Mouse (Mus musculus): ENCODE data around the gene Slain2. TPM values are rescaled to one million over a fixed set of nuclear protein-coding genes. Genes with fewer than 3 reads are reported as not detected.

Gene Slain2
- total and polyA plus RNA-seq, 3 experiments = 11.0 to 34.6 (median 27.5) TPM

- peaks cover 0 to 10% of the 10 kb centered on the region in 2 experiments for H3K36me3 ChIP-seq (replicated peaks in 1 of 2; ENCODE audit: control insufficient read depth in 1 of 2, insufficient read depth in 1 of 2, low read length in 1 of 2)
- in situ Hi-C loops (cut with MboI; ENCODE audit: low pct_ligation_motif_present, low pct_unique_long_range_greater_than_20kb, low sequenced_read_pairs) (no loop called here), dilution Hi-C loops (cut with MboI; ENCODE audit: extremely low pct_ligation_motif_present, extremely low pct_unique_long_range_greater_than_20kb, low sequenced_read_pairs) (no loop called here)
- no peak overlapping the region for H3K27ac ChIP-seq (ENCODE audit: insufficient read depth, low read depth)
- H3K27me3 ChIP-seq (replicated peaks) = no peaks in the 10 kb centered on the region
- 0 out of 2 replicates have a peak, but pooled peaks cover 2% of the 10 kb centered on the region for H3K79me2 ChIP-seq (replicated peaks; ENCODE audit: control insufficient read depth, extremely low read depth, insufficient read depth, poor library complexity, severe bottlenecking)
- H3K9me3 ChIP-seq (replicated peaks; ENCODE audit: low read length) = no peaks in the 10 kb centered on the region
- H3K4me1 ChIP-seq (ENCODE audit: control insufficient read depth in 1 of 2, insufficient read depth in 2 of 2) = peaks cover 7 to 24% of the 10 kb centered on the region in 2 experiments
- no peak overlapping the region for H3K9ac ChIP-seq (ENCODE audit: insufficient read depth, low read depth)
- DNase-seq (ENCODE audit: extremely low read depth) = no peak
- no peak overlapping the region for H3K4me2 ChIP-seq (ENCODE audit: insufficient read depth, low read depth, poor library complexity, severe bottlenecking)
- no peak overlapping the region for H3K4me3 ChIP-seq (replicated peaks in 1 of 3; ENCODE audit: low read depth in 2 of 3, low read length in 2 of 3, poor library complexity in 1 of 3)
- TF ChIP-seq TCF12 (IDR thresholded peaks at IDR 0.05; ENCODE audit: low read depth, low read length) (no peak), ZKSCAN1 (IDR thresholded peaks at IDR 0.05; ENCODE audit: borderline replicate concordance, low read depth, low read length) (no peak), ETS1 (conservative IDR thresholded peaks at IDR 0.05; ENCODE audit: low read depth, low read length) (no peak), MYC (IDR thresholded peaks at IDR 0.05; ENCODE audit: low read depth, low read length) (no peak), MEF2A (IDR thresholded peaks at IDR 0.05; ENCODE audit: borderline replicate concordance, low read depth, low read length) (no peak), KAT2A (IDR thresholded peaks at IDR 0.05; ENCODE audit: insufficient replicate concordance, low read length) (no peak), SIN3A (IDR thresholded peaks at IDR 0.05; ENCODE audit: low read length) (no peak), NRF1 (IDR thresholded peaks at IDR 0.05; ENCODE audit: low read depth, low read length) (no peak), GABPA (IDR thresholded peaks at IDR 0.05; ENCODE audit: insufficient replicate concordance, low read depth, low read length) (no peak), CTCF (conservative IDR thresholded peaks at IDR 0.05 in 1 of 2, IDR thresholded peaks at IDR 0.05 in 1 of 2; ENCODE audit: low read depth in 2 of 2, low read length in 2 of 2) (no peak), HCFC1 (IDR thresholded peaks at IDR 0.05; ENCODE audit: low read depth, low read length) (no peak), NELFE (IDR thresholded peaks at IDR 0.05; ENCODE audit: low read depth, low read length) (no peak), RCOR1 (conservative IDR thresholded peaks at IDR 0.05; ENCODE audit: low read depth, low read length) (no peak), MXI1 (IDR thresholded peaks at IDR 0.05; ENCODE audit: low read depth, low read length) (no peak), MAX (IDR thresholded peaks at IDR 0.05; ENCODE audit: low read length) (no peak), UBTF (IDR thresholded peaks at IDR 0.05; ENCODE audit: low read depth, low read length) (no peak), JUN (IDR thresholded peaks at IDR 0.05; ENCODE audit: insufficient read depth, low read depth, low read length) (no peak)
Measured at GRCm38 (mm10) chr5:72916851-72917250, 2.7 kb downstream of the Slain2 start.

- in situ Hi-C loops (cut with MboI; ENCODE audit: low pct_ligation_motif_present, low pct_unique_long_range_greater_than_20kb, low sequenced_read_pairs) = no loop called here
- no peak overlapping the region for H3K4me3 ChIP-seq (replicated peaks in 1 of 3; ENCODE audit: low read depth in 2 of 3, low read length in 2 of 3, poor library complexity in 1 of 3)
- H3K79me2 ChIP-seq (replicated peaks; ENCODE audit: control insufficient read depth, extremely low read depth, insufficient read depth, poor library complexity, severe bottlenecking) = 0 out of 2 replicates have a peak, but pooled peaks cover 2% of the 10 kb centered on the region
- H3K27ac ChIP-seq (ENCODE audit: insufficient read depth, low read depth) = no peak overlapping the region
- no peaks in the 10 kb centered on the region for H3K27me3 ChIP-seq (replicated peaks)
- H3K36me3 ChIP-seq (replicated peaks in 1 of 2; ENCODE audit: control insufficient read depth in 1 of 2, insufficient read depth in 1 of 2, low read length in 1 of 2) = peaks cover 0 to 10% of the 10 kb centered on the region in 2 experiments
- H3K9me3 ChIP-seq (replicated peaks; ENCODE audit: low read length) = no peaks in the 10 kb centered on the region
- TF ChIP-seq ETS1 (conservative IDR thresholded peaks at IDR 0.05; ENCODE audit: low read depth, low read length) (no peak), ZNF384 (IDR thresholded peaks at IDR 0.05; ENCODE audit: low read depth, low read length) (no peak), MXI1 (IDR thresholded peaks at IDR 0.05; ENCODE audit: low read depth, low read length) (no peak), MAX (IDR thresholded peaks at IDR 0.05; ENCODE audit: low read length) (no peak), ELF1 (IDR thresholded peaks at IDR 0.05; ENCODE audit: low read depth, low read length) (no peak), MAZ (IDR thresholded peaks at IDR 0.05; ENCODE audit: low read depth, low read length) (no peak), USF2 (conservative IDR thresholded peaks at IDR 0.05; ENCODE audit: low read depth, low read length) (no peak), HCFC1 (IDR thresholded peaks at IDR 0.05; ENCODE audit: low read depth, low read length) (no peak), POLR2A (IDR thresholded peaks at IDR 0.05; ENCODE audit: low read depth, low read length) (no peak)
- no peak overlapping the region for H3K4me2 ChIP-seq (ENCODE audit: insufficient read depth, low read depth, poor library complexity, severe bottlenecking)
- no peak overlapping the region for H3K9ac ChIP-seq (ENCODE audit: insufficient read depth, low read depth)
- DNase-seq (ENCODE audit: extremely low read depth) = no peak
- dilution Hi-C loops (cut with MboI; ENCODE audit: extremely low pct_ligation_motif_present, extremely low pct_unique_long_range_greater_than_20kb, low sequenced_read_pairs) = no loop called here
- peaks cover 7 to 16% of the 10 kb centered on the region in 2 experiments for H3K4me1 ChIP-seq (ENCODE audit: control insufficient read depth in 1 of 2, insufficient read depth in 2 of 2)
Measured at GRCm38 (mm10) chr5:72920416-72920815, 6.3 kb downstream of the Slain2 start.
